Mouse (Mus musculus) retina, adult 2 months (tissue): ENCODE data around the gene Cxcl9.
"Not testable (repeated sequence)": the region's sequence is repeated elsewhere in the genome, so short reads cannot be mapped to it uniquely, and the experiment has no call there.

ENCODE experiments used
- DNase-seq: peaks from one replicate; pipeline ENCODE4 v3.0.0-alpha.2; 2012; ENCODE audit warnings: low read depth, low spot score

The Cxcl9 gene

DNA sequence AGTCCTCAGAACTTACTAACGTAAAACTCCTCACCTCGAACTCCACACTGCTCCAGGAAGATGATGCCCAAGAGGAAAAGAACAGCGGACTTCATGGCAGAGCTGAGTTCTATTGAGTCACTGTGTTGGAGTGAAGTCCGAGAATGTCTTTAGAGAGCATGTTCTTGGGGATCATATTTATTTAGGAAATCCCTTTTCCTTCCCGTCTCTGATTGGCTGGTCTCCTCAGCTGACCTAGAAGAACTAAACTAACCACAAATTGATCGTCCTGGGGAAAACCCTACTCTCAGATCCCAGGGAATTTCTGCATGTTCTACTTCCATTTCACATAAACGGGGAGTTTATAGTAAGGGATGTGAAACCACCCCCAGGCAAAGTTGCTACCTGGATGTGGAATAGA lies at the start of gene Cxcl9:
TSS of gene Cxcl9 (minus strand) at position 151 of the 400 bp plus-strand sequence.
- no peak for DNase-seq

DNA sequence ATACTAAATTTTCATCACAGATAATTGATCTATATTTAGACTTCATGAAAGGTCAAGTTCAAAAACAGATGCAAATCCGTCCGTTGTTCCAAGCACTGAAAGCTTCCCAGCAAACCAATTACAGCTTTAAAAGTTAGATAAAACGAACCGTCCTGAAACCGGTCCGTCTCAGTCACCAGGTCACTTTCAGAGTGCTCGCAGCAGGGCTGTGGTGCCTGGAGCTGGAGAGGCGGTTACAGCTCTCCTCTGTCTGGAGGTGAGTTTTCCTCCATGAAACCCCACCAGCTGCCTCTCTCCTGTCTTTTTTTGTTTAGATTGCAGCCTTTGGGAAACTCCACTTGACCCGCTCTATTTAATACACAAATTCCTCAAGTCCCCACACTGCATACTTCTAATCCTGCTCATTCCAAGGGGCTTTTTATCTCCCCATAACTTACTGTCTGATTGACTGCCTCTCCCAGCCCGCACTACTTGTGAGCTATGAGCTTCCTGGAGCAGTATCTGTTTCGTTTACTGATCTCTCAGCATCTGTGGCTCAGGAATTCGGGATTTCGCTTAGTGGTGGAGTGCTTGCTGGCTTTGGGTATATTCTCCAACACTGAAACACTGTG lies 49.0 kb upstream of the Cxcl9 start:
- no peak for DNase-seq

DNA sequence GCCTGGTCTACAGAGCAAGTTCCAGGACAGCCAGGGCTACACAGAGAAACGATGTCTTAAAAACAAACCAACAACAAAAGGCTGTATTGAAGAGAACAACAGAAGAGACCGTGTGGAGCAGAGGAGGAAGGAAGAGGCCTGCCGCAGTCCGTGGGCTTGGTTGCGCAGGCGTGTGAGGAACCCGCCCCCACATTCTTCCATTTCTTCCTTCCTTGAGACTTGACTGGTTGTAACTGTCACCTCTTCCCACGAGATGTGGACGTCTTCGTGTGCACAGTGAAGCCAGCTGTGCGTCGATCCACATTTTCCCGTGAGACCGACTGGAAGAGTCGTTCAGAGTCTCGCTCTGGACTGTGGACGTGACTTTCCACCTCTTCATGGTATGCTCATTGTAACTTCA lies 47.5 kb upstream of the Cxcl9 start:
- no peak for DNase-seq

DNA sequence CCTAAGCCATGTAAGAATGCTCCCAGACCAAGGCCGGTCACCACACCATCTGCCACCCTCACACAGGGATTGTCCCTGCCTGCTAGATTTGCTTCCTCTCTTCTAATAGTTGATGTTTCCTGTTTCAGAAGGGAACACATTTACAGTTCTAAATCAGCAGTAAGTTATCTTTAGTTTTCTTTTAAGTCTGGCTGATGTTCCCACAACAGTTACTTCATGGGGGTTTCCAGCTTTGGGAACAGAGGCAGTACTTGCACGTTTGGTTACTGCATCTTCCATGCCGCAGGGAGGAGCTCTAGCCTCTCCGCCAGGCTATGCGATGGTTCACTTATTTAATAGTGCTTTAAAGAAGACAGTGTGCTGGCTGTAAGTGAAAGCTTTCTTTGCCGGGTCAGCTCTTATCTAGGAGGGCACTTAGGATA lies 46.9 kb upstream of the Cxcl9 start:
- DNase-seq: no peak

DNA sequence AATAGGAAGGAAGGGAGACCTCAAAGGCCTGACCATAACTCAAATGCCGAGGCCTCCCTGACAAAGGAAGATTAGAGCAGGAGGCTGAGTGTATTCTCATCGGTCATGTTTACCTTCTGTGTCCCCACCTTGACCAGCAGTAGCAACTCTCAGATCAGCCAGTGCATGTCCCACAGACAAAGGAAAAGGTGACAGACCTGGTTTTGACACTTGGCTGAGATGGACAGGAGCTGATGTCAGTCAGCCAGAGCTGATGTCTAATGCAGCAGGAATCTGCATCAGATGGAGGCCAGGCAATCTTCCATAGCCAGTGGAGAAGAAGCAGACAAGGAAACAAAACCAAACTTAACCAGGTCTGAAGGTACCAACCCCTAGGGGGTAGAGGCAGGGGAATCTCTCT lies 44.7 kb upstream of the Cxcl9 start:
- no peak for DNase-seq

DNA sequence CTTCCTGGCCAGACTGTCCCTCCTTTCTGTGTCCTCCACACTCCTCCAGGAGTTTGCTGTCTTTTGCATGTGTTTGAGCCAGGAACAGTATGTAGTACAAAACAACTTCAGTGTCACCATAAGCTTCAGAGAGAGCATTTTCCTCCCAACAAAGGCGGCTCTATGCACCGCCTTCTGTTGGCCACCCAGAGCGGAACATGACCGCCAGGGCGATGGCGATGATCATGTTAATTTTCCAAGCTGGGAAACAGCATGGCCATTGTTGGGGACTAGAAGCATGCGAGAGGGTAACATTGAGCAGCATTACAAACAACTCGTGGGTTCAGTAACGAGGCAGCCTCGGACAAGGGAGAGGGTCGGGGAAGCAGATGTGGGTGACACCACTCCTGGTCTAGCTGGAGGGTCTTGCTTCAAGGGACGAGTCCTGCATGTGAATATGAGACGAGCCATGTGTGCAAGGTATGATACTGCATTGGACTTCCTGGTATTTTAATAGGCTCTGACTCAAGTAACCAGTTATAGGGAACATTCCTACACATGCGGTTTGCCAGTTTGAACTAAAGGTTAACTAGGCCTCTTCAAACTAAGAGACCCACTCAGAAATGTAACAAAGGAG lies 43.6 kb upstream of the Cxcl9 start:
- DNase-seq: no peak

DNA sequence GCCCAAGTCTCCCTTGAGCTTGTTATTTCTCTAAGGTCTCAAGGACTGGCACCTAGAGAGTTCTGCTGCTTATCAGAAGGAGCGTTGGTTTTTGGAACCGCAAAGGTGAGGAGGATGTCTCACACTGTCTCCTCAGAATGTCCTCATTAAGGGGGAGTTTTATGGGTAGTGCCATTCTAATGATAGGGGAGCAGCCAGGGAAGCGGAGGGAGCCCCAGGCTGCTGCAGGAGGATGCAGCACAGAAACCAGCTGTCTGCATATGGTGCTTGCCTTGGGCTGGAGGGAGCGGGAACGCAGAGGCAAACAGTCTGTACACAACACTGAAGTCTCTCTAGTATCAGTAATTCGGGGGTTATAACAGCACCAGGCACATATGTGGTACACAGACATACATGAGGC lies 43.0 kb upstream of the Cxcl9 start:
- no peak for DNase-seq

DNA sequence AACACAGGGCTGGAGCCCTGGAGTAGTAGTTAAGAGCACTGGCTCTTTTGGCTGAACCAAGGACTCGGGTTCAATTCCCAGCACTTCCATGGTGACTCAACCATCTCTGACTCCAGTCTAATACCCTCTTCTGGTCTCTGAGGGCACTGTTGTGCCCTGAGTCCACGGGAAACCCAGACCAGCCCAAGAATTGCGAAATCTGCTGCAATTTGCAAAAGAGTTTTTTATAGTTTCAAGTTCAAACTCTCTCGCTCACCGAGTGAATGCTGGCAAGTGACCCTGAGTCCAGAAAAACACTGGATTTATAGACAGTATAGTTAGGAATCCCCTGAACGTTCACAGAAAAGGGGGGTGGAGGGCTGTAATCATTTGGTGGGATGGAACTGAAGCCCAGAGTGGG lies 42.5 kb upstream of the Cxcl9 start:
- DNase-seq: no peak

DNA sequence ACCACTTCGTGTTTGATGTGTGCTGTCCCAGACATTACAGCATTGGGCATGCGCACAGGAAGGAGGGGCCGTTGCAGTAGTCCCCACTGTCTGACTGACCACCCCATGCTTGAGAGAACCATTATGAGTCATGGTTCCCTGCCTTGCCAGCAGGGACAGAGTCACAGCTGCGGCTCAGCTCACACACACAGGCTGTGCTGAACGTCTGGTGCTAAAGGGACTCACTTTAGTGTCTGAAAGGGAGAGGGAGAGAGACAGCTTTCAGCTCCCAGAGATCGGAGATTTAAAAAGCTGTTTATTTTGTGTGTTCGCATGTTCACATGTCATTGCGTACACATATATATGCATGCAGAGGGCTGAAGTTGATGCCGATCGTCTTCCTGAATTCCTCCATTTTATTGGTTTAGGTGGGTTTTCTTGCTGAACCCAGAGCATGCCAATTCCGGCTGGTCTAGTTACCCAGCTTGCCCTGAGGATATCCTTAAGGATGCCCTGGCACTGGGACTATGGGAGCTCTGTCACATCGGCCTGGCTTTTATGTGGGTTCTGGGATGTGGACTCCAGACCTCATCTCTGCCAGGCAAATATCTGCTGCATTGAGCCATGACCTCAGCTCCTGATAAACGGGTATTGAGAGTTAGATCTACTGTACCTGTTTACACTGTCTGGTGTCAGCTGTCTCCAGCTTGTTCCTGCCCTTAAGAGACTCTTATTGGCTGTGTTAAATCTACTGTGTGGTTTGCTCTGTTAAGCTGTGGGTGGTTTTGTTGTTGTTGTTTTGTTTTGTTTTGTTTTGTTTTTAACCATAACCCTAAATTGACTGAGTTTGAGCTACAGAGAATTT lies 41.5 kb upstream of the Cxcl9 start:
- DNase-seq: no peak

DNA sequence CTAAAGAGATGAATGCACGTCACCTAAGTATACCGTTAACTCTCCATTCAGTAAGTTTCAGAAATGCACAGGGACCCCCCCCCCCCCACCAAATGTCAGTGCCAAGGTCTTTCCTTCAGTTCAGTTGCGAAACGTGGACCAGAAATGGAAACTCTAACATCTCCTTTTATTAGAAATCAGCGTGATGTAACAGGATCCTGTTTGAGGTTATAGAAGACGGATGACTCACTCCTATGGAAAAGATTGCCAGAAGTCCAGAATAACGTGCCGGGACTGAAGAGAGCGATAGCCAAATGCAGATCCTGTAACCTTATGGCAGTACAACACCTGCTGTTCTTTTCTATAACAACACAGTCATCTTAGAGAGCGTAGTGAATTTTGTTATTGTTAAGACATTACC lies 40.5 kb upstream of the Cxcl9 start:
- DNase-seq: no peak

DNA sequence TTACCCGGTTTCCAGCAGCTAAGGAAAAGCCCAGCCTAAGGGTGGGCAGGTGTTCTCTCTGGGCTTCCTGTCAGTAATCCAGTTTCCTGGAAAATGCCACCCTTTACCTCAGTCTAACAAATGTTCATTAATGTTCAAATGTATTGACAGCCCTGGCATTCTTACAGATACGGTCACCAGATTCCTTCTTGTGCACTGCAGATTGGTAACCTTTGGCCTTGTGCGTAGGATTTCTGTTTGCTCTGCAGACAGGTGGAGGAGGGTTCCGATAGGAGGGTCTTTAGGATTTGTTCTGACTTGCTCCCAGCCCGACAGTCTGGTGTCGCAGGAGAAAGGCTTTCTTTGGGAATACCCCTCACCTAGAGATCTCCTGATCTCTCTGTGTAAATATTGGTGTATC lies 38.7 kb upstream of the Cxcl9 start:
- DNase-seq: no peak

DNA sequence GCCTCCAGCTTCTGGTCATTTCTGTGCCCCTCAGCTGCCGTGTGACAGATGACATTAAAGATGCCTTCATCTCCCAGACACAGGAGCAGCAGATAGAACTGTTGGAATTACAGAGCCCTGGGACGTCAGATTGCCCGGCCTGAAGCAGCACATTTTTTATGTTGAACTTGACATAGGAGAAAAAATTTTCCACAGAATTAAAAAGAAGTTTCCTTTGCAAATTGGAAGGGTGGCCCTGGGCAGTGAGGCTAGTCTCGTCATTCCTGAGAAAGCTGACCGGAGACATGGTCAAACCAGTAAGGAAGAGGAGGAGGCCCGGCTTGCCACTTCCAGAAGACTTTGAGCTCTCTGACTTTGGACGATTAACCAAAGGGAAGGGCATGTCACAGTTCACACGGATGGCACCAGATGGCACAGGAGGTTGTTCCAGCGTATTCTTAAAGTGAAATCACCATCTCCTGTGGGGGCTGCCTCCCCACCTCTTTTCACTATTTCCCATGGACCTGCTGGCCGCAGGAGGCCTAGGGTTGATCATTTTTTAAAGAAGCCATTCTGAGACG lies 37.3 kb upstream of the Cxcl9 start:
- DNase-seq: no peak

DNA sequence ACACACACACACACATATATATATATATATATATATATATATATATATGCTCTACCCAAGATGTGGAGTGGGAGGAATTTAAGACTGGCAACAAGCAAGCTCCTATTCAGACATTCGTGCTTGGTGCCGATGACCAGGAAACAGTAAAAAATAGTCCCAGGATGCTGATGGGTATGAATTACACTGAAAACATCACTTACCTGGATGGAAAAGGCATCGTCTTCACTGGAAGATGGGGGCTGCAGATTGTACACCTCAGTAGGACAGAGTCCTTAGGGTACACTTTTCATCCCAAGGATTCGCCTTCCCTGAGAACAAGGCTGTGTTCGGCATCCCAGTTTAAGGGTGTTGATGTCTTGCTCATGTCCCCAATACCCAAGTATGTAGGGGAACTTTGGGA lies 36.1 kb upstream of the Cxcl9 start:
- no peak for DNase-seq

DNA sequence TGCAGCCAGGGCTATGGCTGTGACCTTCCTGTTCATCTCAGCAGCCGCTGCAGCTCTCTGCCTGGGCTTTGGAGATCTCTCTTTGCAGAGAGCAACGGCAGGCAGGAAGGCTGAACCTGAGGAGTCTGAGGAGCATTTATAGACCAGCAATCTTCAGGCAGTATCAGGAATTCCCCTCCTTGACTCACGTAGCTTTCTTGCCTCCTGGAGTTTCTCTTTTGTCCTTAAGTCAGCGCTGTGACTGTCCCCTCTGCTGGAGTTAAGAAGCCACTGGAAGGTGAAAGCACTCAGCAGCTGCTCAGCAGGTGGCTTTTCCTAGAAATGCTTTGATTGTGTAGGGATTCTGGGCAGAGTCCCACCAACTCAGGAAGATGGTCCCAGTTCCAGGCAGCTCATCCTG lies 35.3 kb upstream of the Cxcl9 start:
- DNase-seq: no peak

DNA sequence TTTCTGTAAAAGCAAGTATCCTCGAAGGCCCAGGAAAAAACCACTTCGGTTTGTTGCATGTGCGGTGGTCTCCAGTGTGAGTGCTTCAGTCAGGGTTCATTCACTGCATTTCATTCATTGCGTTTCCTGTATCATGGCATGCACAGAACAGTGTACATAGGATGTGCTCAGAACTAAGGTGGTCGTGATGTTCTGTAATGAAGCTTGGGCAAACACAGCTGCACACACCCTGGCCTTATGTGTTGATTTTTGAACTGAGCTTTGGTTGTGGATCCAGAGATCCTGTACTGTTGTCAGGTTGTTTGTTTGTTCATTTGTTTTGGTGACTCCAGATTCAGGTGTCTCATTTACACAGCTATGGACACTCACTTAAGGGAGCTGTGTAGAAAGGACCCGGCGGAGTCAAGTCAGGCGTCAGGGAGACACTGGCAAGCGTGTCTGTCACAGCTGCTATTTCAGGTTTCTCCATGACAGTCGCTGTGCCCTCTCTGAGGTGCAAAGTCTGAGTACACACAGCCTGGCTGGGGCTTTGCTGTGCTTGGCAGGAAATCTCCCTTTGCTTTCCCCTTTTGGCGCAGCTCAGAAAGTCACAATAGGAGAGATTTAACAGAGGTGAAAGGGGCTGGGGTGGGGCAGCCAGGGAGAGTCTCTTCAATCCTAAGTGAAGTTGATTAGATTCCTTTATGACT lies 31.0 kb upstream of the Cxcl9 start:
- DNase-seq: no peak

DNA sequence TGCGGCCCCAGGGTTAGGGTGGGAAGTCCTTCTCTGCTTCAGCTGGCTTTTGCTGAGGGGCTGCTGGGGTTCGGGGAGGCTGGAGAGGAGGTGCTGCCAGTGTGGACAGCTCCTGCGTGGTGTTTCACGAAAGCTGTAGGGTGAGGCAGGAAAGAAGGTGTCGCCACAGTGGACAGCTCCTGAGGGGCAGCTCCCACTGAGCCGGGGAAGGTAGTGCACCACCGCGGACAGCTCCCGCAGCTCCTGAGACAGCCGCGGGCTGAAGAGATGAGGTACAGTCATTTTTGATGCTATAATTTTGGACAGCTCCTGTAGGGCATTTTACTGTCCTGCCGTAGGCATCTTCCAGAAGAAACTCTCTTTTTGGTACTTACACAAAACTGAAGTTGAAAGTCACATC lies 30.2 kb upstream of the Cxcl9 start:
- DNase-seq: no peak

DNA sequence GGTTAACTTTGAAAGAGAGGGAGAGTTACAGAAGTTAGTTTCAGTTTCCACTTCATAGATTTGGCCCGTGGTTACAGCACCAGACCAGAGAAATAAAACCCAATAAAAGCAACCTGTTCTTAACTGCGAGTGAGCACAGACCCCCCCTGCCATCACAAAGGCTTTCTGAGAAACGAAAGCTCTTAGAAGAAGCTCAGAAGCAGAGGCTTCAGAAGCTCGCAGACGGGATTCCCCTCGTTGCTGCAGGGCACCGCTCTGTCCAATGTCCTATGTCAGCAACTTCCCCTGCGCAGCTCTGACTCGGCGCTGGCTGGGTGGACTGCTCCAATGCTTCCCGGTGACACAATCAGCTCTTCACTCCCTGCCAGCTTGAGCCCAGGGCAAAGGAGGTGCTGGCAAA lies 25.6 kb upstream of the Cxcl9 start:
- DNase-seq: no peak

DNA sequence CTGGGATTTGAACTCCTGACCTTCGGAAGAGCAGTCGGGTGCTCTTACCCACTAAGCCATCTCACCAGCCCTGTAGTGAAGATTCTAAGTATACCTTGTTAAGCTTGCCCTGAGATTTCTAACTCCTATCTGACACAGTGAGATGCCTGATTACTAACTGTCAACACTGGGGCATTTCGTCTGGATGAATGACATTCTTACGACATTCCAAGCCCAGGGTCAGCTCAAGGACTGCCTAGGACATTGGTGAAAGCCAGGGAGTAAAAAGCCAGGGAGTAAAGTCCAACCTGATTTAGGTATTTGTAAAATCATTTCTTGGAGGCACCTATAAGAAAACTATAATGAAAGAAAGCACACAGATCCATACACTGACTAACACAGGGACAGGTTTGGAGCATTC lies 24.8 kb upstream of the Cxcl9 start:
- DNase-seq: not testable (repeated sequence)

DNA sequence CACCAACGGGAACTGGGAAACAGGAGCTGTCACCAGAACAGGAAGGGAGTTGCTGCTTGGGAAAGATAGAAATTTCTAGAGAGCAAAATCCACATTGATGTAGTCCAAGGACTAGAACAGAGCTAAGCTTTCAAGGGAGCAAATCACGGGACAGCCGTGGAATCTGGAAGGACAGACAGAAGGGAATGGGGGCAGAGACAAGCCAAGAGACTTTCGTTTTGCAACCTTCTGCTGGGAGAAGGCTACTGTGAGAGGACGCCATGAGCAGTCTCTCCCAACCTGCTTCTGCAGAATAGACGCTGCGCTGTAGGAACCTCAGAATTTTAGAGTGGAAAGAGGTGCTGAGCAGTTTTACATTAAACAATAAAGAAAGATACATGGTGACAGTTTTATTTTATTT lies 21.9 kb upstream of the Cxcl9 start:
- DNase-seq: no peak

DNA sequence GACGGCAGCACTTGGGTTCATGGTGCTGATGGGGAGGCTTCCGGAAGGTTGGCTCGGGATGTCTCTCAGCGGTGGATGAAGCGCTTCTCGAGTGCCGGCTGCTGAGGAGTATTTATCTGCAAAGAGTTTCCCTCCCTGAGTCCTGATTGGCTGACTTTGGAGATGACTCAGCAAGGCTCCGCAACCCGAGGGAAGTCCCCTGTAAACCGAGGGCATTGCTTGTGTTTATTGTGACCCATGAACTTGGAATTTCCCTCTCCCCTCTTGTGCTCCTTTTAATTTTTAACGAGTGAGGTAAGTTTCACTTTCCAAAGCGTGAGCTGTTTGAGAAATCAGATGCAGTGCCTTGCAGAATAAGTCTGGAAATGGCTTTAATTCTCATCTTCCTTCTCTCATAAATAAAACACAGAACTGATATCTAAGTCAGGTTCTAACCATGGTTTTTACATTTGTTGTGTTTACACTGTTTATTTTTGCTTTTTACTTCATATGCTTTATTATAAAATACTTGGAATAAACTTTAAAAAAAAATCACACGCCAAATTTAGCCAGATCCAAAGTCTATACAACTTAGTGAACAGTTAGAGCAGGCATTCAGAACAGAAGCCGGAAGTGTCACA lies 21.0 kb upstream of the Cxcl9 start, which contains the start of gene Cxcl10:
TSS of gene Cxcl10 (minus strand) at position 96 of the 620 bp plus-strand sequence.
- DNase-seq: no peak

DNA sequence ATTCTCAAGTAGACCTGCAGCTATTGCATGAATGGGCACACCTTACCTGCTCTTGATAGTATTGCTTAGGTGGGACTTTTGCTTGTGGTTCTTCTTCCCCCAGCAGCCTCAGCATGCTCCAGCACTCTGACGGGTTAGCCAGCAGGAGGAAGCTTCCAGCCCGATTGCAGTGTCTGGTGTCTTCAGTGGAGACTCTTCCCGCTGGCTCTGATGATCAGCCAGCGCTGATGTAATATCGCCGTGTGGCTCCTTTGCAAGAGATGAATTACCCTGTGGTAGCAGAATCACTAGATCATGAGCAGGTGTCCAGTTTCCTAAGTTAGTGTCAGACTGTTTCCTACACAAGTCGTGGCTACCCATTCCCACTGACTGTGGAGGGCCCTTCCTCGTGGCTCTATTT lies 17.1 kb upstream of the Cxcl9 start:
- DNase-seq: no peak

DNA sequence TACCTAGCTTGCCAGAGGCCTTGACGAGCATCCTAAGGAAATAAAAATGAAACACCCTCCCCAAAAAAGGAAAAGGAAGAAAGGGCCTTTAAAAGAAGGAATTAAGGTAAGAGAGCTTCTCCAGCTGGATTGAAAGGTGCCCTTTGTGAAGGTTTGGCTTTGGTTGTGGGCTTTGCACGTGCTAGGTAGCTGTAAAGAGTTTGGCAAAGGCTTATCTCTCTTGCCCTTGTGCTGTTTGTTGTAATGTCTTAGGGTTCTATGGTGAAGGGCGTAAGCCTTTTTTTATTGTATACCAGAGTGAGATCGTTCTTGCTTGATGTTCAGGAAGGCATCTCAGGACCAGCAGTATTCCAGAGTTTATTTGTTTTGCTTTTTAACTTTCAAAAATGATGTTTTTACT lies 12.7 kb upstream of the Cxcl9 start:
- no peak for DNase-seq
